Mouse (Mus musculus): Measurements from ENCODE around the gene Plcl1. TPM values are rescaled to one million over a fixed set of nuclear protein-coding genes. Genes with fewer than 3 reads are reported as not detected.

Plcl1 gene
- polyA plus RNA-seq, 1 experiment from 2014 or later: 3.1 TPM

GRCm38 (mm10) chr1:55665828-55666673 is 260.3 kb downstream of the Plcl1 start:
- Histone ChIP-seq H3K4me2 (ENCODE audit: low read depth) (no peak overlapping the region), H3K36me3 (ENCODE audit: control insufficient read depth, insufficient read depth, low read length) (no peaks in the 10 kb centered on the region), H3K27me3 (ENCODE audit: control insufficient read depth, insufficient read depth, low read length) (no peaks in the 10 kb centered on the region), H3K9me3 (ENCODE audit: control insufficient read depth, low read length) (no peaks in the 10 kb centered on the region), H3K4me1 (ENCODE audit: control insufficient read depth, insufficient read depth, low read length) (no peaks in the 10 kb centered on the region; the same call in 1 of the 2 replicates), H3K9ac (ENCODE audit: low read length) (no peak overlapping the region), H3K27ac (ENCODE audit: low read depth, low read length) (0 out of 2 replicates have a peak overlapping the region, but pooled peaks have one; percentile 3), H3K4me3 (ENCODE audit: low read depth, low read length) (no peak overlapping the region)
- WGBS: 35% methylated on average over 11 of the region's 11 CpGs
- DNase-seq (ENCODE audit: low spot score): peak; percentile 52
- peak; percentile 80 for ATAC-seq (ENCODE audit: insufficient read depth, low FRiP score, low TSS enrichment)

GRCm38 (mm10) chr1:55666798-55667197 is 261.1 kb downstream of the Plcl1 start:
- no peaks in the 10 kb centered on the region for H3K36me3 ChIP-seq (ENCODE audit: control insufficient read depth, insufficient read depth, low read length)
- H3K9ac ChIP-seq (ENCODE audit: low read length): no peak overlapping the region
- DNase-seq (ENCODE audit: low spot score) (no peak), ATAC-seq (ENCODE audit: insufficient read depth, low FRiP score, low TSS enrichment) (no peak; the same call in 1 of the 2 replicates)
- no peaks in the 10 kb centered on the region for H3K9me3 ChIP-seq (ENCODE audit: control insufficient read depth, low read length)
- H3K4me3 ChIP-seq (ENCODE audit: low read depth, low read length): no peak overlapping the region
- no peak overlapping the region for H3K27ac ChIP-seq (ENCODE audit: low read depth, low read length)
- no peaks in the 10 kb centered on the region; the same call in 1 of the 2 replicates for H3K4me1 ChIP-seq (ENCODE audit: control insufficient read depth, insufficient read depth, low read length)
- WGBS: 54% methylated on average over 5 of the region's 5 CpGs
- H3K4me2 ChIP-seq (ENCODE audit: low read depth): no peak overlapping the region
- no peaks in the 10 kb centered on the region for H3K27me3 ChIP-seq (ENCODE audit: control insufficient read depth, insufficient read depth, low read length)

GRCm38 (mm10) chr1:55668622-55669237 is 263.0 kb downstream of the Plcl1 start:
- H3K4me3 ChIP-seq (ENCODE audit: low read depth, low read length): no peak overlapping the region
- ATAC-seq (ENCODE audit: insufficient read depth, low FRiP score, low TSS enrichment): no peak
- H3K27ac ChIP-seq (ENCODE audit: low read depth, low read length): no peak overlapping the region
- no peaks in the 10 kb centered on the region for H3K27me3 ChIP-seq (ENCODE audit: control insufficient read depth, insufficient read depth, low read length)
- H3K36me3 ChIP-seq (ENCODE audit: control insufficient read depth, insufficient read depth, low read length): no peaks in the 10 kb centered on the region
- 69% methylated on average over 4 of the region's 4 CpGs for WGBS
- DNase-seq (ENCODE audit: low spot score): no peak
- H3K9me3 ChIP-seq (ENCODE audit: control insufficient read depth, low read length): no peaks in the 10 kb centered on the region
- no peaks in the 10 kb centered on the region; the same call in 1 of the 2 replicates for H3K4me1 ChIP-seq (ENCODE audit: control insufficient read depth, insufficient read depth, low read length)
- H3K4me2 ChIP-seq (ENCODE audit: low read depth): no peak overlapping the region
- no peak overlapping the region for H3K9ac ChIP-seq (ENCODE audit: low read length)

- H3K4me1 ChIP-seq (ENCODE audit: control insufficient read depth, insufficient read depth, low read length): no peaks in the 10 kb centered on the region
- no peaks in the 10 kb centered on the region for H3K9me3 ChIP-seq (ENCODE audit: control insufficient read depth, low read length)
- H3K9ac ChIP-seq (ENCODE audit: low read length): no peak overlapping the region
- DNase-seq (ENCODE audit: low spot score) (no peak), ATAC-seq (ENCODE audit: insufficient read depth, low FRiP score, low TSS enrichment) (no peak)
- H3K27me3 ChIP-seq (ENCODE audit: control insufficient read depth, insufficient read depth, low read length): no peaks in the 10 kb centered on the region
- H3K4me2 ChIP-seq (ENCODE audit: low read depth): no peak overlapping the region
- no peaks in the 10 kb centered on the region for H3K36me3 ChIP-seq (ENCODE audit: control insufficient read depth, insufficient read depth, low read length)
- WGBS: 90% methylated on average over 3 of the region's 3 CpGs
- H3K4me3 ChIP-seq (ENCODE audit: low read depth, low read length): no peak overlapping the region
- H3K27ac ChIP-seq (ENCODE audit: low read depth, low read length): no peak overlapping the region
Measured at GRCm38 (mm10) chr1:55682676-55683075, 277.0 kb downstream of the Plcl1 start.

GRCm38 (mm10) chr1:55686261-55686660 is 280.5 kb downstream of the Plcl1 start:
- Histone ChIP-seq H3K36me3 (ENCODE audit: control insufficient read depth, insufficient read depth, low read length) (no peaks in the 10 kb centered on the region), H3K9ac (ENCODE audit: low read length) (no peak overlapping the region), H3K4me1 (ENCODE audit: control insufficient read depth, insufficient read depth, low read length) (no peaks in the 10 kb centered on the region), H3K4me3 (ENCODE audit: low read depth, low read length) (no peak overlapping the region), H3K27ac (ENCODE audit: low read depth, low read length) (no peak overlapping the region), H3K9me3 (ENCODE audit: control insufficient read depth, low read length) (no peaks in the 10 kb centered on the region), H3K27me3 (ENCODE audit: control insufficient read depth, insufficient read depth, low read length) (no peaks in the 10 kb centered on the region), H3K4me2 (ENCODE audit: low read depth) (no peak overlapping the region)
- DNase-seq (ENCODE audit: low spot score): no peak
- no peak for ATAC-seq (ENCODE audit: insufficient read depth, low FRiP score, low TSS enrichment)
- WGBS: 79% methylated on average over 5 of the region's 5 CpGs

GRCm38 (mm10) chr1:55693636-55694220 is 288.0 kb downstream of the Plcl1 start:
- Histone ChIP-seq H3K4me1 (ENCODE audit: control insufficient read depth, insufficient read depth, low read length) (no peaks in the 10 kb centered on the region), H3K4me3 (ENCODE audit: low read depth, low read length) (no peak overlapping the region), H3K9ac (ENCODE audit: low read length) (no peak overlapping the region), H3K27me3 (ENCODE audit: control insufficient read depth, insufficient read depth, low read length) (no peaks in the 10 kb centered on the region), H3K9me3 (ENCODE audit: control insufficient read depth, low read length) (no peaks in the 10 kb centered on the region), H3K36me3 (ENCODE audit: control insufficient read depth, insufficient read depth, low read length) (no peaks in the 10 kb centered on the region), H3K27ac (ENCODE audit: low read depth, low read length) (no peak overlapping the region), H3K4me2 (ENCODE audit: low read depth) (no peak overlapping the region)
- ATAC-seq (ENCODE audit: insufficient read depth, low FRiP score, low TSS enrichment) (no peak), DNase-seq (ENCODE audit: low spot score) (no peak)
- WGBS: 90% methylated on average over 10 of the region's 10 CpGs

GRCm38 (mm10) chr1:55696206-55696605 is 290.5 kb downstream of the Plcl1 start:
- H3K27ac ChIP-seq (ENCODE audit: low read depth, low read length): no peak overlapping the region
- H3K4me3 ChIP-seq (ENCODE audit: low read depth, low read length): no peak overlapping the region
- 94% methylated on average over 5 of the region's 5 CpGs for WGBS
- ATAC-seq (ENCODE audit: insufficient read depth, low FRiP score, low TSS enrichment) (no peak), DNase-seq (ENCODE audit: low spot score) (no peak)
- H3K27me3 ChIP-seq (ENCODE audit: control insufficient read depth, insufficient read depth, low read length): no peaks in the 10 kb centered on the region
- no peak overlapping the region for H3K4me2 ChIP-seq (ENCODE audit: low read depth)
- H3K36me3 ChIP-seq (ENCODE audit: control insufficient read depth, insufficient read depth, low read length): no peaks in the 10 kb centered on the region
- no peaks in the 10 kb centered on the region for H3K9me3 ChIP-seq (ENCODE audit: control insufficient read depth, low read length)
- no peak overlapping the region for H3K9ac ChIP-seq (ENCODE audit: low read length)
- 0 out of 2 replicates have a peak, but pooled peaks cover 2% of the 10 kb centered on the region for H3K4me1 ChIP-seq (ENCODE audit: control insufficient read depth, insufficient read depth, low read length)

GRCm38 (mm10) chr1:55699393-55699970 is 293.8 kb downstream of the Plcl1 start:
- Histone ChIP-seq H3K9me3 (ENCODE audit: control insufficient read depth, low read length) (no peaks in the 10 kb centered on the region), H3K9ac (ENCODE audit: low read length) (no peak overlapping the region), H3K36me3 (ENCODE audit: control insufficient read depth, insufficient read depth, low read length) (no peaks in the 10 kb centered on the region), H3K4me1 (ENCODE audit: control insufficient read depth, insufficient read depth, low read length) (0 out of 2 replicates have a peak, but pooled peaks cover 5% of the 10 kb centered on the region), H3K4me3 (ENCODE audit: low read depth, low read length) (no peak overlapping the region), H3K4me2 (ENCODE audit: low read depth) (no peak overlapping the region), H3K27me3 (ENCODE audit: control insufficient read depth, insufficient read depth, low read length) (no peaks in the 10 kb centered on the region), H3K27ac (ENCODE audit: low read depth, low read length) (no peak overlapping the region)
- WGBS: 86% methylated on average over 3 of the region's 3 CpGs
- ATAC-seq (ENCODE audit: insufficient read depth, low FRiP score, low TSS enrichment) (no peak), DNase-seq (ENCODE audit: low spot score) (no peak)

All from neural tube, embryonic 11.5 days (tissue).